ENCODE assay signal across 8 mouse cellular contexts in the genomic region with DNA sequence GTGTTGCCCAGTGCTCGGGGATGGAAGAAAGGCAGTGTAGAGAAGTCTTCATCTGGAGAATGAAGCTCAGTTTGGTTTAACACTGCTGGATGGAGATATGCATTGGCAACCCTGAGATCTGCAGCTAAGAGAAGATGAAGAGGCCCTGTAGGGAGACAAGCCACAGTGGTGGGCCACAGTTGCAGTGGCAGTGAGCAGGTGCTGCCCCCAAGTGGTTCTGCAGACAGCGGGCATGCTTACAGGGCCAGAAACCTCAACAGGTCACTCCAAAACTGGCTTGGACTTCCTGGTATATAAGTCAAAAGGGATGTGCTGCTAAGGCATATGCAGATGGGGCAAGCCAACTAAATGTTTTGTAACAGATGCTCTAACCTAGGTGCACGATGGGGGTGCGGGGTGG. TPM values are rescaled to one million over a fixed set of nuclear protein-coding genes. Genes with fewer than 3 reads are reported as not detected.
A peak's percentile ranks its signal among the peaks of the same experiment; 100 is the strongest.
DNase-seq lines count a peak whose midpoint lies in the region; ATAC-seq and TF ChIP-seq lines count a peak whose summit lies in the region.

No protein-coding gene starts in this region.

- H3K36me3 ChIP-seq in forebrain, embryonic 15.5 days = no peaks in the 10 kb centered on the region
- no peaks in the 10 kb centered on the region for H3K36me3 ChIP-seq in hindbrain, embryonic 13.5 days
- H3K36me3 ChIP-seq in neural tube, embryonic 11.5 days (ENCODE audit: control insufficient read depth, insufficient read depth, low read length) = no peaks in the 10 kb centered on the region
- no peaks in the 10 kb centered on the region for H3K36me3 ChIP-seq in stomach, postnatal 0 days (ENCODE audit: control insufficient read depth, insufficient read depth, low read length)

- no peak for TF ChIP-seq EP300 in stomach, postnatal 0 days (optimal IDR thresholded peaks at IDR 0.05)

- TF ChIP-seq CTCF in stomach, postnatal 0 days (IDR thresholded peaks at IDR 0.05; ENCODE audit: low read depth) = peak; percentile 85

- ATAC-seq in cerebellum, adult (ENCODE audit: insufficient number of reproducible peaks, low FRiP score, low TSS enrichment) = peak; percentile 68
- peak; percentile 62; the same call in 1 of the 2 replicates for ATAC-seq in forebrain, embryonic 15.5 days (replicated peaks)
- ATAC-seq in hindbrain, embryonic 13.5 days (ENCODE audit: low FRiP score) = peak; percentile 39; the same call in 1 of the 2 replicates
- peak; percentile 80; the same call in 1 of the 2 replicates for ATAC-seq in neural tube, embryonic 11.5 days (ENCODE audit: insufficient read depth, low FRiP score, low TSS enrichment)
- ATAC-seq in stomach, postnatal 0 days (ENCODE audit: low FRiP score, low TSS enrichment) = peak; percentile 70; the same call in 1 of the 2 replicates

- H3K27ac ChIP-seq in forebrain, embryonic 15.5 days (replicated peaks) = no peak overlapping the region
- no peak overlapping the region for H3K27ac ChIP-seq in hindbrain, embryonic 13.5 days
- no peak overlapping the region for H3K27ac ChIP-seq in neural tube, embryonic 11.5 days (ENCODE audit: low read depth, low read length)
- H3K27ac ChIP-seq in stomach, postnatal 0 days (replicated peaks) = no peak overlapping the region

- 54% methylated on average over 4 of the region's 4 CpGs for WGBS in forebrain, embryonic 15.5 days
- WGBS in hindbrain, embryonic 13.5 days = 50% methylated on average over 4 of the region's 4 CpGs
- 56% methylated on average over 4 of the region's 4 CpGs for WGBS in neural tube, embryonic 11.5 days
- 69% methylated on average over 4 of the region's 4 CpGs for whole genome bisulfite sequencing in stomach, postnatal 0 days

- no peaks in the 10 kb centered on the region for H3K4me1 ChIP-seq in forebrain, embryonic 15.5 days
- no peaks in the 10 kb centered on the region for H3K4me1 ChIP-seq in hindbrain, embryonic 13.5 days (replicated peaks)
- H3K4me1 ChIP-seq in neural tube, embryonic 11.5 days (ENCODE audit: control insufficient read depth, insufficient read depth, low read length) = no peaks in the 10 kb centered on the region
- no peaks in the 10 kb centered on the region for H3K4me1 ChIP-seq in stomach, postnatal 0 days (replicated peaks; ENCODE audit: control insufficient read depth, insufficient read depth)

- H3K4me2 ChIP-seq in forebrain, embryonic 15.5 days (replicated peaks) = no peak overlapping the region
- H3K4me2 ChIP-seq in hindbrain, embryonic 13.5 days = no peak overlapping the region
- no peak overlapping the region for H3K4me2 ChIP-seq in neural tube, embryonic 11.5 days (ENCODE audit: low read depth)
- H3K4me2 ChIP-seq in stomach, postnatal 0 days (replicated peaks; ENCODE audit: low read depth) = no peak overlapping the region

- H3K9ac ChIP-seq in forebrain, embryonic 15.5 days (replicated peaks) = no peak overlapping the region
- no peak overlapping the region for H3K9ac ChIP-seq in hindbrain, embryonic 13.5 days
- no peak overlapping the region for H3K9ac ChIP-seq in neural tube, embryonic 11.5 days (ENCODE audit: low read length)
- H3K9ac ChIP-seq in stomach, postnatal 0 days (ENCODE audit: low read length) = no peak overlapping the region

- H3K9me3 ChIP-seq in forebrain, embryonic 15.5 days = no peaks in the 10 kb centered on the region
- H3K9me3 ChIP-seq in hindbrain, embryonic 13.5 days = no peaks in the 10 kb centered on the region
- H3K9me3 ChIP-seq in neural tube, embryonic 11.5 days (ENCODE audit: control insufficient read depth, low read length) = no peaks in the 10 kb centered on the region
- H3K9me3 ChIP-seq in stomach, postnatal 0 days (ENCODE audit: control insufficient read depth, low read length) = no peaks in the 10 kb centered on the region

- no peaks in the 10 kb centered on the region for H3K27me3 ChIP-seq in forebrain, embryonic 15.5 days
- H3K27me3 ChIP-seq in hindbrain, embryonic 13.5 days = no peaks in the 10 kb centered on the region
- no peaks in the 10 kb centered on the region for H3K27me3 ChIP-seq in neural tube, embryonic 11.5 days (ENCODE audit: control insufficient read depth, insufficient read depth, low read length)
- H3K27me3 ChIP-seq in stomach, postnatal 0 days (ENCODE audit: control insufficient read depth, insufficient read depth, low read length) = no peaks in the 10 kb centered on the region

- no peak overlapping the region for H3K4me3 ChIP-seq in forebrain, embryonic 15.5 days
- no peak overlapping the region for H3K4me3 ChIP-seq in hindbrain, embryonic 13.5 days
- H3K4me3 ChIP-seq in neural tube, embryonic 11.5 days (ENCODE audit: low read depth, low read length) = no peak overlapping the region
- H3K4me3 ChIP-seq in stomach, postnatal 0 days (ENCODE audit: low read depth, low read length) = no peak overlapping the region

- peak; percentile 92 for DNase-seq in heart, adult 11 months
- no peak for DNase-seq in heart, adult 8-10 months (ENCODE audit: low spot score)
- DNase-seq in layer of hippocampus, postnatal 14 days (ENCODE audit: low spot score in 2 of 2) = peak; percentile 22 to 49
- peak; percentile 68 for DNase-seq in neural tube, embryonic 11.5 days (ENCODE audit: low spot score)
- DNase-seq in stomach, postnatal 0 days (ENCODE audit: low spot score) = peak; percentile 72

RNA-seq across cellular contexts. Expression of gene Xcl1, which starts 30.3 kb away (rescaled TPM):
- total RNA-seq in heart, adult 8-10 months (2022) = not detected
- not detected in 2 replicates for polyA plus RNA-seq in forebrain, embryonic 15.5 days (2015; fragmentation: Nextera tagmentation; extraction: Ambion mirVana)
- polyA plus RNA-seq in hindbrain, embryonic 13.5 days (2015; fragmentation: Nextera tagmentation; extraction: Ambion mirVana) = not detected in 2 replicates
- total RNA-seq in layer of hippocampus, postnatal 14 days (2021) = not detected
- not detected in 2 replicates for polyA plus RNA-seq in neural tube, embryonic 11.5 days (2014; fragmentation: Nextera tagmentation; extraction: Ambion mirVana)
- polyA plus RNA-seq in stomach, postnatal 0 days (2015; fragmentation: Nextera tagmentation; extraction: Ambion mirVana) = 0.33 TPM in 1 of 2 replicates, not detected in the other
